Mouse (Mus musculus) heart, adult 2 months (tissue): ENCODE measurements around the gene Pigv.

Experiments used
- EP300 ChIP-seq: fragments of 200-500 bp; IDR thresholded peaks from 2 replicates; pipeline ENCODE4 v1.6.1; 2011; ENCODE audit warnings: low read depth, low read length, control low read depth; ENCODE audit not compliant: insufficient read depth
- POLR2A ChIP-seq: fragments of 200-500 bp; IDR thresholded peaks from 2 replicates; pipeline ENCODE4 v1.6.1; 2011; ENCODE audit warnings: mild to moderate bottlenecking, low read depth, low read length, control low read depth; ENCODE audit not compliant: insufficient read depth

DNA sequence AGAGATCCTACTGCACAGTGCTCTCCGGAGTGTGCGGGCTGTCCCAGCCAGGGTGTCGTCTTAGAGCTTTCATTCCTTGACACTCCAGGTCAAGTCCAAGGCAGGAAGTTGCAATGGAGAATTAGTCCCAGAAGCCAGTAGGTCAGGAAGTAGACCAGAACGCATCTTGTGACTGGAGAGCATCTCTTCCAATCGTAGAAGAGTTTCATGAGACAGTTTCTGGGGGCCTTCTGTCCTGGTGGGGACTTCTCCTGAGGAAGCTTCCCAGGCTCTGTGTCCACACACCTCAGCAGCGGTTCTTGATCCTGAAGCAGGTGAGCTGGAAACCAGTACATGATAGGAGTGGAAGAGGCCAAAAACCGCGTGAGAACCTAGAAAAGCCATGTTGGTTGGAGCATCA lies 10.0 kb downstream of the Pigv start:
- TF ChIP-seq EP300 (no peak), POLR2A (no peak)
